Mouse (Mus musculus) erythroblast, embryonic 14.5 days (primary cell): ENCODE results near the gene Tnpo2.

Source experiments
- GATA1 ChIP-seq: IDR thresholded peaks from 2 replicates; pipeline ENCODE4 v1.6.1; 2012; ENCODE audit warnings: low read length, inconsistent platforms, mixed read lengths
- TAL1 ChIP-seq: IDR thresholded peaks from 3 replicates; pipeline ENCODE4 v1.6.1; 2012; ENCODE audit warnings: low read length, inconsistent platforms, mixed read lengths

DNA sequence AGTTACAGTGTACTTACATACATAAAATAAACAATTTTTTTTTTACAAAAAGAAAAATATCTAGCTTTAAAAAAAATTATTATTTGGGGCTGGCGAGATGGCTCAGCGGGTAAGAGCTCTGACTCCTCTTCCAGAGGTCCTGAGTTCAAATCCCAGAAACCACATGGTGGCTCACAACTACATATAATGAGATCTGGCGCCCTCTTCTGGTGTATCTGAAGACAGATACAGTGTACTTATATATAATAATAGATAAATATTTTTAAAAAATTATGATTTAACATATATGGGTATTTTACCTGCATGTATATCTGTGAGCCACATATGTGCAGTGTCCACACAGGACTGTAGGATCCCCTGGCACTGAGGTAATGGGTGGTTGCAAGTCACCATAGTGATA lies 49.5 kb downstream of the Tnpo2 start:
- TF ChIP-seq GATA1 (no peak), TAL1 (no peak)
